ENCODE assay signal across 8 mouse cellular contexts in genomic region chr8:95878176-95878962, GRCm38 (mm10). TPM values are rescaled to one million over a fixed set of nuclear protein-coding genes. Genes with fewer than 3 reads are reported as not detected.
A peak's percentile ranks its signal among the peaks of the same experiment; 100 is the strongest.
DNase-seq lines count a peak whose midpoint lies in the region; ATAC-seq and TF ChIP-seq lines count a peak whose summit lies in the region.

No protein-coding gene starts in this region.

- no peak overlapping the region for H3K4me2 ChIP-seq in limb, embryonic 14.5 days (replicated peaks; ENCODE audit: low read depth, low read length, severe bottlenecking)
- H3K4me2 ChIP-seq in midbrain, postnatal 0 days (ENCODE audit: low read depth, low read length, poor library complexity, severe bottlenecking) = peak overlapping the region; percentile 37

- intact Hi-C loops in left cerebral cortex, postnatal 10 days (cut with DNase I) = no loop called here

- H3K9me3 ChIP-seq in limb, embryonic 14.5 days (ENCODE audit: control insufficient read depth, low read length) = no peaks in the 10 kb centered on the region
- no peaks in the 10 kb centered on the region for H3K9me3 ChIP-seq in midbrain, postnatal 0 days (ENCODE audit: low read length)

- no peak overlapping the region for H3K9ac ChIP-seq in limb, embryonic 14.5 days (ENCODE audit: low read depth, low read length, severe bottlenecking)
- no peak overlapping the region for H3K9ac ChIP-seq in midbrain, postnatal 0 days (replicated peaks; ENCODE audit: low read length, poor library complexity, severe bottlenecking)

- TF ChIP-seq CTCF in midbrain, postnatal 0 days (IDR thresholded peaks at IDR 0.05) = no peak

- no peaks in the 10 kb centered on the region for H3K4me1 ChIP-seq in limb, embryonic 14.5 days (ENCODE audit: control insufficient read depth, insufficient read depth, low read length)
- no peaks in the 10 kb centered on the region; the same call in 1 of the 2 replicates for H3K4me1 ChIP-seq in midbrain, postnatal 0 days (ENCODE audit: insufficient read depth, low read length)

- DNase-seq in left cerebral cortex, postnatal 10 days (ENCODE audit: extremely low spot score in 1 of 2, low spot score in 2 of 2) = peak; percentile 18 to 69
- no peak for DNase-seq in left cerebral cortex, adult 11 months (ENCODE audit: low spot score)
- peak; percentile 64 for DNase-seq in WW6 (ENCODE audit: low read depth, low spot score)
- peak; percentile 75 for DNase-seq in heart, postnatal 4 days
- peak; percentile 37 for DNase-seq in limb, embryonic 14.5 days (ENCODE audit: low spot score)
- DNase-seq in midbrain, postnatal 0 days (ENCODE audit: low spot score) = peak; percentile 60
- no peak for DNase-seq in yolk sac, embryonic 10.5 days (ENCODE audit: low spot score)

- TF ChIP-seq POLR2A in limb, embryonic 14.5 days (IDR thresholded peaks at IDR 0.05; ENCODE audit: borderline replicate concordance, extremely low read depth, insufficient read depth, insufficient read length) = no peak

- H3K27me3 ChIP-seq in limb, embryonic 14.5 days (ENCODE audit: control insufficient read depth, insufficient read depth, low read length) = no peaks in the 10 kb centered on the region
- no peaks in the 10 kb centered on the region for H3K27me3 ChIP-seq in midbrain, postnatal 0 days (ENCODE audit: insufficient read depth, low read length)

- H3K27ac ChIP-seq in limb, embryonic 14.5 days (replicated peaks; ENCODE audit: low read depth, low read length) = no peak overlapping the region
- no peak overlapping the region for H3K27ac ChIP-seq in midbrain, postnatal 0 days (ENCODE audit: low read depth, low read length)

- peaks cover 36% of the 10 kb centered on the region for H3K36me3 ChIP-seq in limb, embryonic 14.5 days (ENCODE audit: control insufficient read depth, insufficient read depth, low read length)
- peaks cover 24% of the 10 kb centered on the region for H3K36me3 ChIP-seq in midbrain, postnatal 0 days (ENCODE audit: insufficient read depth, low read length)

- ATAC-seq in erythroblast, adult 5-6 weeks (replicated peaks; ENCODE audit: low FRiP score, poor library complexity, severe bottlenecking) = peak; percentile 64
- no peak for ATAC-seq in limb, embryonic 14.5 days (ENCODE audit: low FRiP score, low read depth)
- ATAC-seq in midbrain, postnatal 0 days (ENCODE audit: low FRiP score) = no peak

- 63% methylated on average over 12 of the region's 12 CpGs for WGBS in limb, embryonic 14.5 days
- 33% methylated on average over 12 of the region's 12 CpGs for WGBS in midbrain, postnatal 0 days

- H3K4me3 ChIP-seq in limb, embryonic 14.5 days (replicated peaks; ENCODE audit: low read length) = no peak overlapping the region
- peak overlapping the region; percentile 15; the same call in 1 of the 2 replicates for H3K4me3 ChIP-seq in midbrain, postnatal 0 days (ENCODE audit: low read depth, low read length)

RNA-seq across cellular contexts. Expression of gene Got2, which starts 10.0 kb away (rescaled TPM):
- total RNA-seq in left cerebral cortex, postnatal 10 days (2021) = 100 to 1,000 TPM; 210 to 215 TPM
- 25.4 and 38.0 TPM in 2 replicates for total RNA-seq in erythroblast, adult 5-6 weeks (2015; ENCODE audit: low replicate concordance)
- total RNA-seq in erythroblast, adult 5-6 weeks (2017; ENCODE audit: low replicate concordance) = 14.8 and 28.5 TPM in 2 replicates
- 100 to 1,000 TPM; 481 to 500 TPM for total RNA-seq in heart, postnatal 4 days (2021)
- 96.4 and 101 TPM in 2 replicates for polyA plus RNA-seq in limb, embryonic 14.5 days (2012; rRNA removed)
- polyA plus RNA-seq in limb, embryonic 14.5 days (2014; fragmentation: Nextera tagmentation; extraction: Ambion mirVana) = 60.0 and 60.2 TPM in 2 replicates
- total RNA-seq in midbrain, postnatal 0 days (2014; rRNA removed) = 226 and 229 TPM in 2 replicates
- polyA plus RNA-seq in midbrain, postnatal 0 days (2015; fragmentation: Nextera tagmentation; extraction: Ambion mirVana) = 235 and 251 TPM in 2 replicates

RNA-seq across cellular contexts. Expression of gene Slc38a7, which starts 25.0 kb away (rescaled TPM):
- total RNA-seq in left cerebral cortex, postnatal 10 days (2021) = 10 to 100 TPM; 31.4 to 35.4 TPM
- 0.38 and 1.3 TPM in 2 replicates for total RNA-seq in erythroblast, adult 5-6 weeks (2015; ENCODE audit: low replicate concordance)
- total RNA-seq in erythroblast, adult 5-6 weeks (2017; ENCODE audit: low replicate concordance) = 0.17 and 0.84 TPM in 2 replicates
- 1 to 10 TPM; 7.5 to 7.9 TPM for total RNA-seq in heart, postnatal 4 days (2021)
- polyA plus RNA-seq in limb, embryonic 14.5 days (2012; rRNA removed) = 16.8 and 24.6 TPM in 2 replicates
- 16.1 and 16.3 TPM in 2 replicates for polyA plus RNA-seq in limb, embryonic 14.5 days (2014; fragmentation: Nextera tagmentation; extraction: Ambion mirVana)
- 33.4 and 36.6 TPM in 2 replicates for total RNA-seq in midbrain, postnatal 0 days (2014; rRNA removed)
- 23.8 and 27.4 TPM in 2 replicates for polyA plus RNA-seq in midbrain, postnatal 0 days (2015; fragmentation: Nextera tagmentation; extraction: Ambion mirVana)

RNA-seq across cellular contexts. Expression of gene Sap18b, which starts 53.2 kb away (rescaled TPM):
- total RNA-seq in left cerebral cortex, postnatal 10 days (2021) = 100 to 1,000 TPM; 101 to 114 TPM
- total RNA-seq in erythroblast, adult 5-6 weeks (2015; ENCODE audit: low replicate concordance) = 33.6 and 37.1 TPM in 2 replicates
- 40.6 and 56.8 TPM in 2 replicates for total RNA-seq in erythroblast, adult 5-6 weeks (2017; ENCODE audit: low replicate concordance)
- total RNA-seq in heart, postnatal 4 days (2021) = 100 to 1,000 TPM in 1 of 2 experiments, 10 to 100 TPM in 1; 92.4 to 102 TPM
- 90.9 and 138 TPM in 2 replicates for polyA plus RNA-seq in limb, embryonic 14.5 days (2012; rRNA removed)
- polyA plus RNA-seq in limb, embryonic 14.5 days (2014; fragmentation: Nextera tagmentation; extraction: Ambion mirVana) = 327 and 341 TPM in 2 replicates
- 45.3 and 60.0 TPM in 2 replicates for total RNA-seq in midbrain, postnatal 0 days (2014; rRNA removed)
- 273 and 280 TPM in 2 replicates for polyA plus RNA-seq in midbrain, postnatal 0 days (2015; fragmentation: Nextera tagmentation; extraction: Ambion mirVana)

Comparison
In these comparisons a context has a peak if more than half of its experiments do, and no peak if none do; other contexts are left out.
1. DNase-seq: peak in left cerebral cortex, postnatal 10 days (2 of 2), WW6 (single experiment), heart, postnatal 4 days (single experiment), limb, embryonic 14.5 days (single experiment) and midbrain, postnatal 0 days (single experiment); none in left cerebral cortex, adult 11 months (single experiment) and yolk sac, embryonic 10.5 days (single experiment).